Mouse (Mus musculus): ENCODE measurements around the gene Podn. TPM values are rescaled to one million over a fixed set of nuclear protein-coding genes. Genes with fewer than 3 reads are reported as not detected.

The Podn gene
- polyA plus RNA-seq (2017; shearing (Covaris generic)), result not detected

GRCm38 (mm10) chr4:108096345-108096744 is at the start of gene Podn:
Gene Podn (minus strand): TSS chr4:108096445.

GRCm38 (mm10) chr4:108144880-108145279 is 48.6 kb upstream of the Podn start, which contains the start of gene Scp2:
Gene Scp2 (minus strand): TSS chr4:108144998.

GRCm38 (mm10) chr4:107967966-107968682 is 128.1 kb downstream of the Podn start, which contains the start of gene Slc1a7:
Gene Slc1a7 (plus strand): TSS chr4:107968332.

Other genes starting within 250 kb of the Podn start
- 150 TPM for gene Magoh, start 216.7 kb downstream of the Podn start, polyA plus RNA-seq (2017; shearing (Covaris generic))
- 62.0 TPM for gene 0610037L13Rik, start 206.6 kb downstream of the Podn start, polyA plus RNA-seq (2017; shearing (Covaris generic))
- 4.5 TPM for gene Cpt2, start 172.8 kb downstream of the Podn start, polyA plus RNA-seq (2017; shearing (Covaris generic))
- gene Slc1a7, start 128.1 kb downstream of the Podn start, polyA plus RNA-seq (2017; shearing (Covaris generic)), result not detected
- gene Scp2, start 48.6 kb upstream of the Podn start, polyA plus RNA-seq (2017; shearing (Covaris generic)), result 307 TPM
- 0.57 TPM for gene Echdc2, start 69.0 kb upstream of the Podn start, polyA plus RNA-seq (2017; shearing (Covaris generic))
- gene Zyg11a, start 121.6 kb upstream of the Podn start, polyA plus RNA-seq (2017; shearing (Covaris generic)), result not detected
- 45.5 TPM for gene Zyg11b, start 204.7 kb upstream of the Podn start, polyA plus RNA-seq (2017; shearing (Covaris generic))
- gene Coa7, start 231.7 kb upstream of the Podn start, polyA plus RNA-seq (2017; shearing (Covaris generic)), result 52.1 TPM

All from naive thymus-derived CD4-positive, alpha-beta T cell, adult 5 months (primary cell).